Mouse (Mus musculus): ENCODE results near the gene Klhl29.

Gene Klhl29

DNA sequence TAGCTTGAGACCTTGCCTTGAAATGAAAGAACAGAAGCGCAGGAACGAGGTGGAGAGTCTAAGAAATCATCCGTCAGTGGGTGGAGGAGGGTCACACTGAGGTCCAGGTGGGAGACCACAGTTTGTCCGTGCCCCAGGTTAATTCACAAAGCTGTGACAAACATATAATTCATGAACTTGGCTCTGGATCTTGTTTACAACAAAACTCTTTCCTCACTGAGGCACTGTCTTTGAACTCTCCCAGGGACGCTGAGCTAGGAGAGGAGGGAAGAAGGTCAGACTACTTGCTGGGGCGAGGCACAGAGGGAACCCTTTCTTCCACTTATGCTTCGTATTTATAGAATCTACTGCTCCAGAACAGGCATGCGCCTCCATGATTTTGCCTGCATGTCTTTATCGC, 161.2 kb downstream of the Klhl29 start:
- no peak for DNase-seq

DNA sequence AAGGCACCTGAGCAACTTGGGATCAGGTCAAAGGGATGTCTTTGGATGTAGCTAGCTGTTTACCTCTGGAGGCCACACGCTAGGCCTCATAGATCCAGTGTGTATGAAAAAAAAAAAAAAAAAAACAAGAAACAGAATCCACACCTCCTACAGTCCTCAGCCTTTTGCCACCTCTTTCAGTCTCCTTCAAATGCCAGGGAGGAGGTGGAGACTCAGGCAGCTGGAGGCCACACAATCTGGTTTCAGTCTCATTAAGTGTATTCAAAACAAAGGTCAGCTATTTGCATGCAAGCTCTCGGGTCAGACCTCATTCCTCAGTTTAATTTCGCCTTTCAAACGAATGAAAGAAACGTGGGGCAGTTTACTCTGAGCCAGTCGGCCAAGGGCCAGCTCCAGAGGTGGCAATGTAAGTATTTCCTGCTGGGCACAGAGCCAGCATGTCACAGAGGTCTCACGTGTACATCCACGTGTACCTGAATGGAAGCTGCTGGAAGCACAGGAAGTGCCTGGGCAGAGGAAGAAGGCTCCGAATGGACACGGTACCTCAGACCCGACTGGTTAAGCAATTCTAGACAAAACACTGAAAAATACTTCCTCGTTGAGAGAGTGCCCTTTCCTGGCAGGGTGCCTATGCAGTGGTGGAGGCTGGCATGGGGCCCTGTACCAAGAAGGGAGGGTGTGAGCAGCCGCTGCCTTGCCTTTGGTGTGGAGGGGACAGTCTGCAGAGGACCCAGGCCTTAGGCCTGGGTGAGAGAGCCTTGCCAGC, 162.0 kb downstream of the Klhl29 start:
- DNase-seq = peak in 1 of 2 experiments; percentile 11

DNA sequence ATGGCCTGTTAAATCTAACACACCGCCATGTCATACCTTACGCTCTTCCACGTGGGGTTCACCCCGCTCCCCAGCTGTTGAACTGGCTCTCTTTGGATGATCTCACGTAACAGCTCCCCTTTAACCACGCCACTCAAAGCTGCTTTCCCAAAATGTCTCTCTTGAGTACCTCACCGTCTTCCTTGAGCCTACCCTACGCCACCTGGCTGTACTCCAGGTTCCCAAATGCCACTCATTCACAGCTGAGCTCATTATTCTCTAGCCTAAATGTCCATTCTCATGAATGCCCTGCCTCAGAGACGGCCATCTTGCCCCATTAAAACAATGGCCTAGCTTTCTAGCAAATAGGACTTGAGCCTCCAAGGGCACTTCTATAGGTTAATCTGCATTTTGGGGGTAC, 163.6 kb downstream of the Klhl29 start:
- DNase-seq = no peak

DNA sequence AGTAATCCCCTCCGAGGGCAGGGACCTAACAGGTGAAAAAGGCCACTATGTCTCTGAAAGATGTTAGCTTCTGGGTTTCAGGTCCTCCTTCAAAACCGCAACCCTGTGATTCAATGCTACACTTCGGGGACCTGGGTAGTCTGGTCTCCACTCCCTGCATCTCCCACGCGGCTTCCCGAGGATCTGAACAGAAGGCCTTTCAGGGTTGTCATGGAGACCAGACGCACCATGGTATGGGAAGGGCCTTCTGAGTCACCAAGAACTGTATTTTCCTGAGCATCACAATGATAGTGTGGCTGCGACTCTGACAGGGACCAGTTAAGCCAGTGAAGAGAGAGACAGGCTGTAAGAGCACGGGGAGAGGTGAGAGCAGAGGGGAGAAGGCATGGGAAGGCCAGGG, 164.7 kb downstream of the Klhl29 start:
- DNase-seq = no peak

DNA sequence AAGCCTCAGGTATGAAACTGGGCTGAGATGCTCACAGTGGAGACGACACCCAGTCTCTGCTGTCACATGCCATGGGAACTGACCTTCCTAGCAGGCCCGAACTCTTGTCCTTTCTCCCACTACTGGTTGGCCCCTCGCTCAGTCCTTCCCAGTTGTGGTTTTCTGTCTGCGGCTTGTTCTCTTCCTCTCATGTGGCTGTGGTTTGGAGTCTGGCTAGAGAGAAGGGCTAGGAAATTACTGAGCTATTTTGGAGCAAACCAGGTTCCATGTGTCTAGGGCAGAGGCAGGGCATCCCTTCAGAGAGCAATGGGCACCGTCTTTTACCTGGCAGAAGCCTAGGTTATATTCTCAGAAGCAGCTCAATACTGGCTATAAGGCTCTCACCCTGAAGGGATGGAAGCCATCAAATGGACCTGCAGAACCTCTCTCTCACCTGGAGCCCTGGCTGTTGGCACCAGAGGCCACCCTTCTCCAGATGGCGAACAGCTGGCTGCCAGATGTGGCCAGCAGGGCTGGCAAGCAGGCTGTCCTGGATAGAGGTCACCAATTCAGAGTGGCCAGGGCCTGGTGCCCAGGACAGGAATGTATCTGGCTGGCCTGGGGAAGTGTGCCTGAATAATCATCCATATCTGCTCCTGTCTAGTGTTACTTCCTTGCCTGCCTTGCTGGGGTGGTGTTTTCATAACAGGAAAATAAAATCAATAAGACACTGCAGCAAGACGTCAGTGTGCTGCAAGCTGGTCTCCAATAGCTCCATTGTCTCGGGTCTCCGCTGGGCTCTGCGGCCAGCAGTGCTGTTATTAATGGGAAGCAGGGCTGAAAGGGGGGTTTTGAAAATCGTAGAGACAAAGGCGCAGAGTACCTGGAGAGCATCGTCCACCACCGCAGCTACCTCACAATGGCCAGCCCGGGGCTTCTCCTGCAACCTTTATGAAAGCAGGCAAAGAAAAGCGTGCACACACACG, 167.3 kb downstream of the Klhl29 start:
- DNase-seq = no peak

DNA sequence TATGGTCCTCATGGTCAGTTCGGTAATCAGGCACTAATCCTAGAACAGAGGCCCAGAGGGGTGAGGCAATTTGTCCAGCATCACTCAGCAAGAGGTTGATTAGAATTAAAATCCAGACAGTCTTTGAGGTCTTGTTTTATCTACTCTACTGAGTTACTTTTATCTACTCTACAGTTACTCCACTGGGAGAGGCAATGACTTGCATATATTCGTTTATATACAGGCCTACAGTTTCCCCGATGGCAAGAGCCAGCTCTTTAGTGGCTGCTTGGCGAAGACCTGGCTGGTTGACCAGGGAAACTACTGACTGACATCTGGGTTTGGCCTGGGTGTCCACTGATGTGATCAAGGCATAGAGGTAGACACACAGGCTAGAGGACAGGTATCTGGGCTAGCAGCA, 168.3 kb downstream of the Klhl29 start:
- no peak for DNase-seq

DNA sequence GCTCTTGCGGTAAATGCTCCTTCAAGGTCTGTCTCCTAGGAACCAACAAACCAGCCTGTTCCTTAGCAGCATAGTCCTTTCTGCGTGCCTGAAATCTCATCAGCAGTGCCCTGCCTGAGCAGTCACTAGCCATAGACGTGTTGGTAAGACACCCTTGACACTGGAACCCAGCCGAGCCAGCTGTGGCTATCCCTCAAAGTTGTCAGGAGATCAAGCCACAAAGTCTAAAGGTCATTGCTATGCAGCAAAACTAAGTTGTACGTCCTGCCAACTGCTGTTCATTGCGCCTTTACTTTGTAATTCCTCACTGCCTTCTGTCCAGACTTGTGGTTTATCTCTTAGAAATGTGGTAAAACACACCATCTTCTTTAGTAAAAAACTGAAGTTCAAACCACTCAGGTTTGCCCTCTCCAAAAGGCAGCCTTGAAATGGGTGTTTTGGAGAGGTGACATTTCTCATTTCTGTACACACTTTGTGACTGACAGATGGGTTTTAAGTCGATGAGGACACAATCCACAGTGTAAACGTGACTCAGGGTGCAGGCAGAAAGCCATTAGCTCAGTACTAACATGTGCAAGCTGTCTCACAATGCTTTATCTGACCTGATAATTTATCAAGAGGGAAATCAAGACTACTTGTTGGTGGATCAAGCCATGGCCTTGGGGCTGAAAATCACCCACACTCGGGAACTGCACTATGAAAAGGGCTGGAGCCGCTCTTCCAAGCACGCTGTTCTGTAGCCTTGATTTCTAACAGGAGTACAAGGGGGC, 171.2 kb downstream of the Klhl29 start:
- no peak for DNase-seq

DNA sequence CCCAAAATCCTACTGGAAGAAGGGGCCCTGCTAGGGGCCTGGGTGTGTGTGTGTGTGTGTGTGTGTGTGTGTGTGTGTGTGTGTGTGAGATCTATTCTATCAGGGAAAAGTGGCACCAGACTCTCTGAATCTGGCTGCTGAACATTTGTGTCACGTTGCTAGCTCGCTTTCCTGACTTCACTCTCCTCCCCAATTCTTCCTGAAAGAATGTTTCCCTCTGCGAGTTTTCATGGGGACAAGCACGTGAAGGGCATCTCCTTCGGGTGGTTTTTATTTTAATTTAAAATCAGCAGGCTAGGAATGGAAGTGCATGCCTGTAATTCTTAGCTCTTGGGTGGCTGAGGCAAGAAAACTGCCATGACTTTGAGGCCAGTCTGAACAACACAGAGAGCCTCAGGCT, 172.1 kb downstream of the Klhl29 start:
- DNase-seq = no peak

DNA sequence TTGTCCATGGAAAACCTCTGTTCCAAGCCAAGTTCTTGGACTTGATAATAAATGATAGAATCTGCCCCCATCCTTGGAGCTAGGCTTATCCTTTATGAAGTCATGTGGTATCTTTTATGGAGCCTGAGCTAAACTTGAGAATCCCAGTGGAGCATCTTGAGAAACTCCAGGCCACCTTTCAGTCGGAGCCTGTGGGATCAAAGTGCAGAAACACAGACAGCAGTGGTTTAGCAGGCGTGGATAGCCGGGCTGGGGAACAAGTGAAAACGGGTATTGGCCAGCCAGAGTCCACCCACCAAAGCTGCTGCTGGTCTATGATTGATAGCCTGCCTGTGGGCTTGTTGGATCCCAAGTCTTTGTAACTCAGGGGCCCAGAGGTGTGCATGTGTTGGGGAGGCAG, 177.2 kb downstream of the Klhl29 start:
- no peak for DNase-seq

DNA sequence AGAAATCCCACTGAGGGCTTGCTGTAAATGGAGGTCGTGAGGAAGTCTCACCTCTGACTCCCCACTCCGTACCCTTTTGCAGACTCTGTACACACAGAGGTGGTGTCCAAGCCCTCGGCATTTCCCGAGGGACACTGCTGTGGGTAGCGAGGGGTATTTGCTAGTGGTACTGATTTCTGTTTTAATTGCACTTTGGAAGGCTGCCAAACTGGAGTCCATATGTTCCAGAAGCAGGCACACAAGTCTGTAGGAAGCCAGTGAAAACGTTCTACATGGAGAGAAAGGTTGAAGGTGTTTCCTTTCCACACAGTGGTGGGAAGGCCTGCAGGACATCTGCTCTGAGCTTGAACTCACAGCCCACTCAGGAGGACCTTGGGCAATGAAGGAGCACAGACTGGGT, 181.3 kb downstream of the Klhl29 start:
- DNase-seq = no peak

DNA sequence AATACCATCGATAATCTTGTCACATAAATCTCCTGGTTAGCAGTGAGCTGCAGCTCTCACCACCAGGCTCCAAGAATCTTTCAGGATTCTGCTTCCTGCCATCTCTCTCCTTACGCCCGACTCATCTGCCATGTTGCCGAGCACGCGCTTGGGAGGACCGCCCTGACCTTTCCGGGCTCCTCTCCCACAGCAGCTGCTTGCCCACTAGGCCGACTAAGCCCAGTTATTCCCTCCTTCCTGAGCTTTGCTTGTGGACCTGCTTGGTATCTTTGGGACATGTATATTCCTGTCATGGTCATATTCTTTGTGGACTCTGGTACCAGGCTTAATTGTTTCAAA, 183.1 kb downstream of the Klhl29 start:
- no peak for DNase-seq

DNA sequence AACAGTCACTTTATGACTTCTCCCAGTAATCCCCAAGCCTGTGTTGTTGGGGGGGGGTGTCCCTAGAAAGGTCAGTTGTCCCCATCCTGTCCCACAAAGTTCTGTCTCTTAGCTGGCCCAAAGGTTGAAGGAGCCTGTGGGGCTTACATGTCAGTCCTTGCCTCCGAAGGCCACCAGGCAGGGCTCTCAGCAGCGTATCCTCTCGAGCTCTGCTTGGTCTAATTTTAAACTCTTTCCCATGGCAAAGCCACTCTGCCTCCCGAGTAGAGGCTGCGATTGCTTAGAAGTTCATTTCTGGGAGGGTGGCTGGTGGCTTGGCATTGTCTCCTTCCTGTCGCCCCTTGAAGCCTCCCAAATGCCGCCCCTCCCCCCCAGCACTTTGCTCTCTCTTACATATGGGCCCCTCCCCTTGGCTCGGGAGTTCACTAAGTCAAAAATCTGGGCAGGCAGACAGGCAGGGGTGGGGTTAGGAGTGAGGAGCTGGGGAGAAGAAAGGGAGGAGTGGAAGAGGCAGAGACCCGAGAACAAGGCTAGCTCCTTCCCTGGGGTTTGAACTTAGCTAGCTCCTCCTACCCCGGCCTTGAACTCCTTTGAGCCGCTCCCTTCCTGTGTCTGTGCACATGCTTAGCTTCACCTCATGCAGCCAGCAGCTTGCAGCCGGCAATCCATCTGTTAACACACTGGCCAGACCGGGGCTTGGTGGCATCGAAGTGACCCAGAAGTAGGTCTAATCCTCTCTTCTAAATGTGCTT, 183.7 kb downstream of the Klhl29 start:
- DNase-seq = peak; percentile 14 to 16

DNA sequence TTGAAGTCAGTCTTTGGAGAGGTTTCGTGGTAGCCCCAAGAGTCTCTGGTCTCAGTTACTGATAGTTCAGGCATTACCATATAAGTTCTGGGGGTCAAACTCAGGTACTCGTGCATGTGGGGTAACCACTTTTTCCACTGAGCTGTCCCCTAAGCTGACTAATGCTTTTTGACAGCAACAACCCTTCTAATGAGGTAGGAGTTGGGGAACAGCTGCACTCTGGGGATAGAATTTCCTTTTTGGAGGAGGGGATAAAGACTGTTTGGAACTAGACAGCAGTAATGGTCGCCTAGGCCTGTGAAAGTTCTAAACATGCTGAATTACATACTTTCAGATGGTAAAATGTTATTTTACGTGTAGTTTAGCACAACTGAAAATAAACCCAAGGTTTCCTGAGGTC, 184.3 kb downstream of the Klhl29 start:
- DNase-seq = no peak

DNA sequence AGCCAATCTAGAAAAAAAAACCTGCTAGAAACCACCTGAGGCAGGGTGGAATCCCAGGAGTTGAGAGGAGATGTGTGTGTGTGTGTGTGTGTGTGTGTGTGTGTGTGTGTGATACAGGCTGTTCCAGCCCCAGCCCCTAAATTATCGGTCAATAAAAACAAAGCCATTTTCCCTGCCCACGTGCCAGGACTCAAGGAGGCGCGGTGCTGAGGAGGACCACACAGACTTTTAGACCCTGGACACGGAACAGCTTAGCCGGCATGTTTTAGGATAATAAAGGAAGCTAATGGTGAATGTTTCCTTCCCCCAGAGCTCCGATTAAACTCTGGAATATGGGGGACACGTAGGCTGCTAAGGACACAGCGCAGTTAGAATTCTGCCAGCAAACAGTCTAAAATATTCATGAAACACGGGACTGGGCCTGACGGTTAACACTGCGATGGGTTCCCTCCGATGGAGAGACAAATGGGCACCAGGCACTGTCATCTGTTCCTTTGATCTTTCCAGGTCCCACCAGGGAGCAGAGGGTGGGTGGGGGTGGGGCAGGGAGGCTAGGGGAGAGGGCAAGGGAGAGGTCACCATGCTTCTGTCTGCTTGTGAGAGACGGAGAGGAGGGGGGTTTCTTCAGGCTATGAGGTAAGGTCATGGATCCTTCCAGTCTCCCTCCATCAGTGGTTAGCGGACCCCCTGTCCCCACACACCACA, 185.9 kb downstream of the Klhl29 start:
- no peak for DNase-seq

DNA sequence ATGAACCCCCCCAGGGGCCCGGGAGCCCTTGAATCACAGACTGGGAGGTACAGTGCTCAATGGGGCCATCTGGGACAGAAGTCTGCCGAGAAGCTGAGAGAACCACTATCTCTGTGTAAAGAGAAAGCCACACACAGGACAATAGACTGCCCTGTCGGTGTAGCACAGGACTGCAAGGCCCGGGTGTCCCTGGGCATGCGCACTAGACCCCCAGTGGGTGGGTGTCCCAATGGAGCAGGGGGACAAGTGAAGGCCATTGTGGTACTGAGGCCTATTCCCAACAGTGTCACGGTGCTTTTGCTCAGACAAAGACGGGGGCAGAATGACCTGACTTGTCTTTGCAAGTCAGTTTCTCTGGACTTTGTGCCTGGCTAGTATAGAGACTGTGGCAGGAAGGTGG, 186.6 kb downstream of the Klhl29 start:
- no peak for DNase-seq

DNA sequence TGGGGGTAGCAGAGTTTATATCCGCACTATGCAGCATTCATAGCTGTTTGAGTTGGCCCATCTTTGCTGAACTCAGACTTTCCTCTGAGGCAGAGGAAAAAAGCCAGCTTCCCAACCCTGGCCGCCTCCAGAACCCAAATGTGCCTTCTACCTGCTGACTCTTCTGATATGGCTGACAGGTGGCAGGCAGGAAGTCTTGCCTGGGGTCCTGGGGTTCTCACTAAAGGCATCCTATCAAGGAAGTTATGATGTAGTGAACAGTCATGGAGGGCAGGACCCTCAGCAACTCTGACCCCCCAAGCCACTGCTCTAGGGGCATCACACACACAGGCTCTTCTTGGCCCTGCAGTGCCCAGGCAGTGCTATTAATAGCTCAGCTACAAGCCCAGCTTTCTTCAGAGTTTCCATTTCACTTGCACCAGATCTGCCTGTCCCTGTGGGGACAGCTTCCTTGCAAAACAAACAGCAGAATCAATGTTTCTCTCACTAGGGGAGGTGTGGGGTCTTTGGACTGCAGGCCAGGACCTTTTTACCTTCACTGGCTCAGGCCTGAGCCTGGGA, 187.6 kb downstream of the Klhl29 start:
- no peak for DNase-seq

DNA sequence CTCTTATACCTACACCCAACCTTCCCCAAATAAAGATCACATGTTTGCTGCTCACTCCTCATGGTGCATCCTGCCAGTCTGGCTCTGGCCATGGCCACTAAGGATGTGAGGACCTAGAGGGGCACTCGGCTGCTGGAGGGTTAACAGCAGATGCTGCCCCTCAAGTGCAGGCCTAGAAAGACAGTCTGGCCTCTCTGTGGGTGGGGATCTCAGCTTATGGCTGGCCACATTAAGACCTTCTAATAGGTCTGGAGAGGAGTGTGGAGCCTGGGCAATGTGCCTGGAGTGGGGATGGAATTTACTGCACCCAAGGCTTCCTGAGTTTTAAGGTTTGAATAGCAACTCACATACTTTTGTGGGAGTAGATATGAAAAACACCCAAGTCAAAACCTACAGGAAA, 188.8 kb downstream of the Klhl29 start:
- DNase-seq = no peak

DNA sequence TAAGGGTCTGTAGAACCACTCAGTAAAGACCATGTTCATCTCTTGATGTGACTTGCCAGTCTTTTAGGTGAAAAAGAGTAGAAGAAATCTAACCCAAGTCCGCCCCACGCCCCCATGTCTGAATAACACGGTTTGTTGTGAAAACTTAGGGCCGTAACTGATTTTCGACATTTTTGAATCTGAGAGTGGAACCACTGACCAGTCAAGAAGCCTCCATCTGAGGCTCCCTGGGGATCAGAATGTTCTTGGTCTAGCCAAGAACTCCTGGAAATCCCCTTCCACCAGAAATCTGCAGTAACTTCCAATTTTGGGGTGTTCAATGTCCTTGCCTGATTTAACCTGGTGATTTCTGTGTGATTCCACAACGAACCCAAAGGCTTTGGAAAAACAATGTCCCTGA, 189.9 kb downstream of the Klhl29 start:
- DNase-seq = no peak

DNA sequence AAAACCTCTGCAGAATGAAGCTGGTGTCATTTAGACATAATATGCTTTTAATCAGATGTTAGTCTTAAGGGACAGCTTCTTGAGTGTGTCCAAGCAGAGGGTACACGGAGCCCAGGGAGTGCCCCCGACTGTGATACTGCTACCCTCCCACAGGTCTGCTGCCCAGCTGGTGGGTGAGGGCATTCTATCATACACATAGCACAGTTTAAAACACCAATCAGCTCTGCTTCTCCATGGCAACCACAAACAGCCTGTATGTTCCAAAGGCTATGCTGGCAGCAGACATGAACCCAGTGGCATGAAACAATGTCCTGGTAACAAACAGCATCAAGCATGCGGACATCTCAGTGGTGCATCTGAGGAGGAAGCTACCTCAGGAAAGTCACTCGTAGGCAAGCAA, 192.9 kb downstream of the Klhl29 start:
- no peak for DNase-seq

DNA sequence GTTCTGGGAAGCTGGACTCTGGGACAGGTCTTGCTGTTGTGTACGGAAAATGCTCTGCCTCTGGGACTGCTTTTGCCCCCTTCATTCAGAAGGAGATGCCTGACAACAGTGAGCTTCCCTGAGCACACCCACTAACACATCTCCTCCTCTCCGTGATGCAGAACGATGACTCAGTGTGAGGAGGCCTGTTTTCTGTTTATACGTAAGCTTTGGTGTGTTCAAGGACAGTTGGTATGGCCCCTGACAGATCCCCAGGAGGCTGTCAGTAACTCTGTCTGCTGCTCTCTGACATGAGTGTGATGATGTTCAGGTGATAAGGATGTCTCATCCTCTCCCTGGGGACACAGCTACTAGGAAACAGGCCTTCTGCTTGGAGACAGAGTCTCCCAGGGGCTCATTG, 193.3 kb downstream of the Klhl29 start:
- DNase-seq = no peak

DNA sequence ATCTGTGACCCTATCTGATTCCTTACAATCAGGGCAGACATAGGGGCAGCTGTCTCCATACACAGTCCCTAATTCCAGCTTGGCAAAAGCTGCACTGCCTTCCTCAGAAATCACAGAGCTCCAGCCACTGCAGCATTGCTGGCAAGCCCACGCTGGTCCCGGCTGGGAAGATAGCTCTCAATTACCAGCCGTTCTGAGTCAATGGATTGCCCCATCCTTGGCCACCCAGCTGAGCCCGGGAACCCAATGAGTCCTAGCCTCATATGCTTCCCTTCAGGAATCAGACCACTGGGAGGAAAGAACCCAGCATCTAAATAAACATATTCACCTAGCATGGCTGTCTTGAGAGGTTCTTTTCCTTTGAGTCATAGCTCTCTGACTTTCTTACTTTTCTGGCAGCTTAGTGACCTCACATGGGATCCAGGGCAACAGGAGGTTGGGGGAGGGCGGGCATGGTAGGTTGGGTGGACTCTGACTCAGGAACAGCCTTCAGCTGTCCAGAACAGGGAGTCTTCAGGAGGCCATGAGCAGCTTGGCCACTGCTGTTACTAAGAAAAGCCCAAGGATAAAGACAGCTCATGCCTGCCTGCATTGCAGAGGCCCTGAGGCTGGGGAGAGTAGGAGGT, 198.7 kb downstream of the Klhl29 start:
- DNase-seq = no peak

Data from thymus, adult 18-20 months (tissue).